Mouse (Mus musculus): ENCODE data around the gene Cage1. TPM values are rescaled to one million over a fixed set of nuclear protein-coding genes. Genes with fewer than 3 reads are reported as not detected.

Gene Cage1
- polyA plus RNA-seq, 3 experiments from 2014 or later = 1.1 to 3.9 (median 1.5) TPM

GRCm38 (mm10) chr13:37964128-37965087 lies 72.5 kb downstream of the Cage1 start:
- ATAC-seq = no peak

- ATAC-seq = peak; percentile 91
These were observed 73.4 kb downstream of the Cage1 start for GRCm38 (mm10) chr13:37963354-37964007.

GRCm38 (mm10) chr13:37962541-37962940 lies 74.3 kb downstream of the Cage1 start:
- no peak for ATAC-seq

GRCm38 (mm10) chr13:37959936-37960335 lies 76.9 kb downstream of the Cage1 start:
- ATAC-seq = no peak

- ATAC-seq = no peak
These were observed 77.5 kb downstream of the Cage1 start for GRCm38 (mm10) chr13:37959239-37959907.

GRCm38 (mm10) chr13:37958498-37959238 lies 78.2 kb downstream of the Cage1 start:
- ATAC-seq = no peak

Other genes starting within 250 kb of the Cage1 start
- 100 to 1,000 TPM in 1 of 3 experiments, 10 to 100 TPM in 2; 90.4 to 169 (median 97.7) TPM for gene Ssr1, start 42.9 kb downstream of the Cage1 start, polyA plus RNA-seq (2017; shearing (Covaris generic))
- gene Riok1, start 74 bp downstream of the Cage1 start, polyA plus RNA-seq (2017; shearing (Covaris generic)) = 100 to 1,000 TPM in 1 of 3 experiments, 10 to 100 TPM in 2; 86.6 to 129 (median 91.8) TPM
- gene Dsp, start 114.2 kb upstream of the Cage1 start, polyA plus RNA-seq (2017; shearing (Covaris generic)) = under 1 TPM; 0.09 to 0.31 (median 0.28) TPM
- 10 to 100 TPM; 50.6 to 77.0 (median 52.7) TPM for gene Snrnp48, start 167.9 kb upstream of the Cage1 start, polyA plus RNA-seq (2017; shearing (Covaris generic))

Data from inflammation-experienced regulatory T-cells, adult 6 months (primary cell).